Mouse (Mus musculus) CH12.LX (cell line): ENCODE results near the gene Nup210l. TPM values are rescaled to one million over a fixed set of nuclear protein-coding genes. Genes with fewer than 3 reads are reported as not detected.
"Not testable (repeated sequence)": the region's sequence is repeated elsewhere in the genome, so short reads cannot be mapped to it uniquely, and the experiment has no call there.

ENCODE experiments used
- DNase-seq: peaks from one replicate; pipeline ENCODE4 v3.0.0-alpha.2; 2013; ENCODE audit errors: extremely low read depth
- H3K27ac ChIP-seq: 2 replicates; pipeline ENCODE4 v1.5.1; 2012; ENCODE audit warnings: low read depth, mild to moderate bottlenecking, control low read depth, moderate library complexity; ENCODE audit not compliant: insufficient read depth
- H3K27me3 ChIP-seq: replicated peaks from 2 replicates; pipeline ENCODE3; 2012; ENCODE audit warnings: inconsistent platforms
- H3K36me3 ChIP-seq, 2 experiments: replicated peaks in 1 of 2; 2 replicates each; pipeline versions ENCODE3 to v1.6.1; 2012; ENCODE audit warnings: inconsistent platforms in 1 of 2, low read length in 1 of 2, mild to moderate bottlenecking in 1 of 2, mixed read lengths in 1 of 2, moderate library complexity in 1 of 2; ENCODE audit not compliant: control insufficient read depth in 1 of 2, insufficient read depth in 1 of 2
- H3K4me1 ChIP-seq, 2 experiments: 2 replicates each; pipeline ENCODE4 v1.6.1; 2012; ENCODE audit warnings: inconsistent platforms in 1 of 2, moderate library complexity in 1 of 2; ENCODE audit not compliant: insufficient read depth in 2 of 2, control insufficient read depth in 1 of 2
- H3K4me2 ChIP-seq: 2 replicates; pipeline ENCODE4 v1.6.1; 2012; ENCODE audit warnings: low read depth, mild to moderate bottlenecking, control low read depth; ENCODE audit not compliant: poor library complexity, insufficient read depth, severe bottlenecking
- H3K4me3 ChIP-seq, 3 experiments: fragments of 150-350 bp in 1 of 3; sonication (generic) in 1 of 3; replicated peaks in 1 of 3; 2 replicates each; pipeline versions ENCODE3 to v1.5.1; 2011 to 2012; ENCODE audit warnings: low read depth in 2 of 3, low read length in 2 of 3, mild to moderate bottlenecking in 2 of 3, moderate library complexity in 2 of 3, control low read depth in 1 of 3, improper control_type of control experiment in 1 of 3, inconsistent platforms in 1 of 3, mixed read lengths in 1 of 3; ENCODE audit not compliant: poor library complexity in 1 of 3
- H3K79me2 ChIP-seq: replicated peaks from 2 replicates; pipeline ENCODE4 v1.6.1; 2012; ENCODE audit warnings: mild to moderate bottlenecking, moderate library complexity; ENCODE audit not compliant: control insufficient read depth, poor library complexity, insufficient read depth, severe bottlenecking; ENCODE audit errors: extremely low read depth
- H3K9ac ChIP-seq: 2 replicates; pipeline ENCODE4 v1.6.1; 2012; ENCODE audit warnings: low read depth, mild to moderate bottlenecking, control low read depth, moderate library complexity; ENCODE audit not compliant: insufficient read depth
- H3K9me3 ChIP-seq: replicated peaks from 2 replicates; pipeline ENCODE3; 2012; ENCODE audit warnings: low read length, inconsistent platforms, mixed read lengths
- CHD1 ChIP-seq: IDR thresholded peaks from 2 replicates; pipeline ENCODE4 v1.6.1; 2012; ENCODE audit warnings: low read depth, low read length, improper control_type of control experiment, inconsistent platforms
- CTCF ChIP-seq, 2 experiments: IDR thresholded peaks in 1 of 2; conservative IDR thresholded peaks in 1 of 2; 2 replicates each; pipeline ENCODE4 v1.5.1; 2011 to 2012; ENCODE audit warnings: low read depth in 2 of 2, low read length in 2 of 2, improper control_type of control experiment in 1 of 2, inconsistent platforms in 1 of 2, mild to moderate bottlenecking in 1 of 2, moderate library complexity in 1 of 2
- EP300 ChIP-seq: IDR thresholded peaks from 2 replicates; pipeline ENCODE4 v1.6.1; 2011; ENCODE audit warnings: low read length, improper control_type of control experiment
- HCFC1 ChIP-seq: IDR thresholded peaks from 2 replicates; pipeline ENCODE4 v1.6.1; 2012; ENCODE audit warnings: low read depth, mild to moderate bottlenecking, inconsistent platforms, low read length, improper control_type of control experiment
- JUND ChIP-seq: conservative IDR thresholded peaks from 2 replicates; pipeline ENCODE4 v1.6.1; 2011; ENCODE audit warnings: low read depth, low read length, improper control_type of control experiment
- MXI1 ChIP-seq: IDR thresholded peaks from 2 replicates; pipeline ENCODE4 v1.6.1; 2011; ENCODE audit warnings: mild to moderate bottlenecking, low read depth, low read length, improper control_type of control experiment
- NRF1 ChIP-seq: IDR thresholded peaks from 2 replicates; pipeline ENCODE4 v1.6.1; 2014; ENCODE audit warnings: low read depth, mild to moderate bottlenecking, inconsistent platforms, low read length, improper control_type of control experiment, moderate library complexity
- POLR2A ChIP-seq: IDR thresholded peaks from 2 replicates; pipeline ENCODE4 v1.6.1; 2011; ENCODE audit warnings: low read depth, mild to moderate bottlenecking, improper control_type of control experiment, low read length
- SMC3 ChIP-seq: IDR thresholded peaks from 2 replicates; pipeline ENCODE4 v1.6.1; 2011; ENCODE audit warnings: low read depth, low read length, improper control_type of control experiment
- UBTF ChIP-seq: IDR thresholded peaks from 2 replicates; pipeline ENCODE4 v1.6.1; 2012; ENCODE audit warnings: low read depth, mild to moderate bottlenecking, inconsistent platforms, low read length, improper control_type of control experiment, moderate library complexity
- ZKSCAN1 ChIP-seq: IDR thresholded peaks from 2 replicates; pipeline ENCODE4 v1.6.1; 2012; ENCODE audit warnings: low read depth, inconsistent platforms, low read length, improper control_type of control experiment, borderline replicate concordance
- ZNF384 ChIP-seq: IDR thresholded peaks from 2 replicates; pipeline ENCODE4 v1.6.1; 2012; ENCODE audit warnings: low read depth, low read length, improper control_type of control experiment, inconsistent platforms
- dilution Hi-C: fragments of 300-500 bp; cut with MboI; formaldehyde crosslinking; loops from 2 replicates; pipeline ENCODE4 v1.14.3; 2020; ENCODE audit warnings: low sequenced_read_pairs; ENCODE audit not compliant: extremely low pct_unique_long_range_greater_than_20kb, extremely low pct_ligation_motif_present
- in situ Hi-C: fragments of 300-500 bp; cut with MboI; formaldehyde crosslinking; loops from 3 replicates; pipeline ENCODE4 v1.14.3; 2019; ENCODE audit warnings: low sequenced_read_pairs, low pct_ligation_motif_present, low pct_unique_long_range_greater_than_20kb, mixed read lengths
- polyA plus RNA-seq: library from polyadenylated mRNA; unstranded; fragments of >175 nt; gene quantifications from 2 replicates; pipeline ENCODE4 v1.2.1, GENCODE M21; 2012; ENCODE audit warnings: low read depth; ENCODE audit not compliant: insufficient read length
- total RNA-seq, 2 experiments: library from RNA; depleted of rRNA; stranded (reverse); fragments of 300-350 nt in 1 of 2; fragments of >200 nt in 1 of 2; gene quantifications; 2 replicates each; pipeline ENCODE4 v1.2.3; 2012 to 2014

Nup210l gene
- total and polyA plus RNA-seq, 3 experiments: 0.42 to 0.47 (median 0.43) TPM

GRCm38 (mm10) chr3:90115526-90115925, 11.6 kb downstream of the Nup210l start:
- dilution Hi-C loops: no loop called here
- no peak overlapping the region for H3K4me2 ChIP-seq
- no peaks in the 10 kb centered on the region for H3K36me3 ChIP-seq
- peaks cover 5 to 28% of the 10 kb centered on the region in 2 experiments for H3K4me1 ChIP-seq
- no peaks in the 10 kb centered on the region for H3K79me2 ChIP-seq
- in situ Hi-C loops: no loop called here
- H3K27ac ChIP-seq: no peak overlapping the region
- H3K9ac ChIP-seq: no peak overlapping the region
- no peak for DNase-seq
- no peak for TF ChIP-seq CHD1
- TF ChIP-seq NRF1: no peak
- TF ChIP-seq MXI1: no peak
- TF ChIP-seq ZNF384: no peak
- no peak for TF ChIP-seq HCFC1
- TF ChIP-seq ZKSCAN1: no peak
- TF ChIP-seq POLR2A: no peak
- TF ChIP-seq CTCF (conservative IDR thresholded peaks at IDR 0.05 in 1 of 2, IDR thresholded peaks at IDR 0.05 in 1 of 2; ENCODE audit: low read depth in 2 of 2, low read length in 2 of 2): no peak
- TF ChIP-seq JUND: no peak
- no peak for TF ChIP-seq EP300
- no peak for TF ChIP-seq UBTF
- no peaks in the 10 kb centered on the region for H3K9me3 ChIP-seq
- H3K27me3 ChIP-seq: no peaks in the 10 kb centered on the region
- no peak overlapping the region for H3K4me3 ChIP-seq

GRCm38 (mm10) chr3:90118132-90118790, 14.3 kb downstream of the Nup210l start:
- H3K4me2 ChIP-seq: no peak overlapping the region
- H3K79me2 ChIP-seq: no peaks in the 10 kb centered on the region
- dilution Hi-C loops: no loop called here
- no peak overlapping the region for H3K4me3 ChIP-seq
- in situ Hi-C loops: no loop called here
- no peak for DNase-seq
- H3K36me3 ChIP-seq: no peaks in the 10 kb centered on the region
- no peak overlapping the region for H3K27ac ChIP-seq
- no peaks in the 10 kb centered on the region for H3K9me3 ChIP-seq
- H3K27me3 ChIP-seq: no peaks in the 10 kb centered on the region
- no peak overlapping the region for H3K9ac ChIP-seq
- peaks cover 3 to 19% of the 10 kb centered on the region in 2 experiments for H3K4me1 ChIP-seq
- TF ChIP-seq SMC3 (no peak), ZNF384 (peak; percentile 70)

GRCm38 (mm10) chr3:90122036-90122435, 18.1 kb downstream of the Nup210l start:
- H3K27ac ChIP-seq, H3K4me2 ChIP-seq, in situ Hi-C loops, H3K79me2 ChIP-seq, H3K27me3 ChIP-seq, dilution Hi-C loops, DNase-seq, H3K9me3 ChIP-seq, H3K4me3 ChIP-seq, H3K9ac ChIP-seq, H3K36me3 ChIP-seq: not testable (repeated sequence)
- H3K4me1 ChIP-seq: peaks cover 8 to 42% of the 10 kb centered on the region in 2 experiments
- TF ChIP-seq CTCF (conservative IDR thresholded peaks at IDR 0.05 in 1 of 2, IDR thresholded peaks at IDR 0.05 in 1 of 2; ENCODE audit: low read depth in 2 of 2, low read length in 2 of 2): peak in 1 of 2 experiments; percentile 27; a peak in 2 of 4 replicates
